Mouse (Mus musculus): ENCODE data around the gene Gm12789. TPM values are rescaled to one million over a fixed set of nuclear protein-coding genes. Genes with fewer than 3 reads are reported as not detected.
"Not testable (repeated sequence)": the region's sequence is repeated elsewhere in the genome, so short reads cannot be mapped to it uniquely, and the experiment has no call there.

The Gm12789 gene
- not detected for polyA plus RNA-seq (2017; shearing (Covaris generic))

- ATAC-seq, result not testable (repeated sequence)
Measured at GRCm38 (mm10) chr4:101986326-101986725, at the start of gene Gm12789. Gene Gm12789 (plus strand): TSS chr4:101986626.

- ATAC-seq, result not testable (repeated sequence)
Measured at GRCm38 (mm10) chr4:101940107-101940506, 46.3 kb upstream of the Gm12789 start, which contains the start of gene Gm12794. Gene Gm12794 (plus strand): TSS chr4:101940407.

- ATAC-seq, result not testable (repeated sequence)
Measured at GRCm38 (mm10) chr4:101980949-101981348, 5.5 kb upstream of the Gm12789 start, which contains the start of gene Gm12790. Gene Gm12790 (minus strand): TSS chr4:101981049.

DNA sequence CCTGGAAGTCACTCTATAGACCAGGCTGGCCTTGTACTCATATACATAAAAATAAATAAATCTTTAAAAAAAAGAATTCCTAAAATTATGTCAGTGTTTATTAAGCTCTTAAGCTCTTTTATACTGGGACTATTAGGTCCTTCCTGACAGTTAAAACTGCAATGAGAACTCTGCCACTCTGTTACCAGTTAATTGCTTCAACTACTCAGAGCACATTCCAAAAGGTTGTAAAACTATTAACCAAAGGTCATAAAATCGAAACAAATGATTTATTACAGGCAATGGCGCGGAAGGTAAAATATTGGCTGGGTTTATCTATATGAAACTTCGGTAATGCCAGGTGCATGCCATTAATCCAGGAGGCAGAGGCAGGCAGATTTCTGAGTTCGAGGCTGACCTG, 748 bp upstream of the Gm12789 start:
- no peak for ATAC-seq

GRCm38 (mm10) chr4:101997426-101997825, 11.0 kb downstream of the Gm12789 start:
- ATAC-seq, result no peak

GRCm38 (mm10) chr4:101998267-101998922, 12.0 kb downstream of the Gm12789 start:
- no peak for ATAC-seq

GRCm38 (mm10) chr4:102026619-102027018, 40.2 kb downstream of the Gm12789 start:
- ATAC-seq, result no peak

Other genes starting within 250 kb of the Gm12789 start
- gene B020004J07Rik, start 142.6 kb upstream of the Gm12789 start, polyA plus RNA-seq (2017; shearing (Covaris generic)), result not detected
- not detected for gene C130073F10Rik, start 92.8 kb upstream of the Gm12789 start, polyA plus RNA-seq (2017; shearing (Covaris generic))
- not detected for gene Gm12800, start 77.5 kb upstream of the Gm12789 start, polyA plus RNA-seq (2017; shearing (Covaris generic))
- not detected for gene Gm12794, start 46.2 kb upstream of the Gm12789 start, polyA plus RNA-seq (2017; shearing (Covaris generic))
- gene Gm12790, start 5.6 kb upstream of the Gm12789 start, polyA plus RNA-seq (2017; shearing (Covaris generic)), result not detected
- gene Pde4b, start 100.9 kb downstream of the Gm12789 start, polyA plus RNA-seq (2017; shearing (Covaris generic)), result 10 to 100 TPM; 35.9 to 91.8 (median 73.1) TPM

Measured in inflammation-experienced regulatory T-cells, adult 6 months (primary cell).